Mouse (Mus musculus): ENCODE measurements around the gene Psmc3. TPM values are rescaled to one million over a fixed set of nuclear protein-coding genes. Genes with fewer than 3 reads are reported as not detected.
A peak's percentile ranks its signal among the peaks of the same experiment; 100 is the strongest.

The Psmc3 gene
- total RNA-seq, 2 experiments from 2014 or later = 159 to 282 TPM

DNA sequence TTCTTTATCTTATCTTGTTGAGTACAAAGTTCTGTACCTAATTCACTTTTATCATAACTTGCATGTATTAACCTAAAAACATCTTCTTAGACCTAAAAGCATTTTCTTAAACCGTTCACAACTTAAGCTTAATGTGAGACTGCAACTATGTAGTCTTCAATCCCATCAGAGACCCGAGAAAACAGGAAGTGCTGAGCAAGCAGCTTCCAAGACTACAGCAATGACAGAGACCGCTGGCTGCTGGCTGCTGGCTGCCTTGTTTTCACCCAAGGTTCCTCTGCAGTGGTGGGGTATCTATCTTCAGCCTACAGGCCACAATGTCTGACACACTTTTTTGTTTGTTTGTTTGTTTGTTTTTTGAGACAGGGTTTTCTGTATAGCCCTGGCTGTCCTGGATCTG lies 1.9 kb upstream of the Psmc3 start:
- ATAC-seq (replicated peaks; ENCODE audit: poor library complexity, severe bottlenecking) = 0 out of 2 replicates have a peak, but pooled peaks have one; percentile 25

- ATAC-seq (replicated peaks; ENCODE audit: poor library complexity, severe bottlenecking) = no peak
These were observed 1.1 kb upstream of the Psmc3 start for GRCm38 (mm10) chr2:91052752-91053151.

GRCm38 (mm10) chr2:91053181-91053933 lies 452 bp upstream of the Psmc3 start:
- no peak for ATAC-seq (replicated peaks; ENCODE audit: poor library complexity, severe bottlenecking)

DNA sequence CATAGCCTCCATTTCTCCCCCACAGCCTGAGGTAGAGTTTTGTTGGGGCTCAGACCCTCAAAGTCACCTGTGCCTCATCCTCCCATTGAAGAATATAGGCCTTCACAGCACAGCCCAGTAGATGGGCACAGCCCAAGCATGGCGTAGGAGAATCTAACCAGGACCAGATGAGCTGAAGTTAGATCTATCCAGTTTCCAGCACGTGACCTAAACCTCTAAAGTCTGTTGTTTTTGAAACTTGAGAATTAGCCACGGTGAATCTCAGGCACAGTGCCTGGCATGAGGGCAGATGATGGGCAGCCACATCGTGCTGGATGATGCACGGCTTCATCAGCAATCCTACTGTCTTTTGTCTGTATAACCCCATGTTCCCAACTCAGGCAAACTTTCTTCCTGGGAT lies 4.6 kb downstream of the Psmc3 start:
- ATAC-seq (replicated peaks; ENCODE audit: poor library complexity, severe bottlenecking) = no peak

- ATAC-seq (replicated peaks; ENCODE audit: poor library complexity, severe bottlenecking) = no peak
These were observed 5.6 kb downstream of the Psmc3 start for GRCm38 (mm10) chr2:91059376-91059775.

DNA sequence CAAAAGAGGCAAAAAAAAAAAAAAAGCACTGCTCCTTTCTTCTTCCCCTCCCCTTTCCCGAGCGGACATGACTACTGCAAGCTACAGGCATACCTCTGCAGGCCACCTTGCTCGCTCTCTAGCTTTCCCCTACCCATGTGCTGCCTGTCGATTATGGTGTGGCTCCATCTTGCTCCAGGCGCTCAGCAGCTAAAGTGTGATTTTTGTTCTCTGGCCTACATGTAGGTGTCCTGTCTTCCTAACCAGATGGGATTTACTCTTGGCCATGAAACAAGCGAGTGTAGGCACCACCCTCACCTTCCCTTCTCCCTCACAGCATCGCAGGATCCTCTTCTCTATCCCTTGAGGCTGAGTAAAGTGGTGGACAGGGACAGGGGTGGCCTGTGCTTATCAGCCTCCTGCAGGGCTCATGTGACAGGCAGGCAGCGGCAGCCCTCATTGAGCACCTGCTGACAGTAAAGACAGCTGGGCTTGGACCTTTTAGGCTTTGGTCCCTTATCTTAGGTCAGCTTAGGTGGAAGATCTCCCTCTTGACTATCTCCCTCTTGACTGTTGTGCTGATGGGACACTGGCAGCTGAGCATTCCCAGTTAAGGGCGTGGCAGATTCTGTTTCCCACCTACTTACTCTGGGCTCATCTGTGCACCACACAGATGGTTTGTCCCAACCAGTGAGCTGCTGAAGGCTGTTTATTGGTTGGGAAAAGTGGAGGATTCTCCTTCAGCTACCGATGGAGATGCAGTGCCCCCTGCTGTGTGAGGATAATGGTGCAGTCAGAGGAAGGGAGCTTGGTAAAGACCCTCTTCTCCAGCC lies 6.9 kb downstream of the Psmc3 start:
- ATAC-seq (replicated peaks; ENCODE audit: poor library complexity, severe bottlenecking) = 0 out of 2 replicates have a peak, but pooled peaks have one; percentile 33

GRCm38 (mm10) chr2:91061849-91062481 lies 8.2 kb downstream of the Psmc3 start:
- ATAC-seq (replicated peaks; ENCODE audit: poor library complexity, severe bottlenecking) = no peak

GRCm38 (mm10) chr2:91062779-91063606 lies 9.2 kb downstream of the Psmc3 start:
- no peak for ATAC-seq (replicated peaks; ENCODE audit: poor library complexity, severe bottlenecking)

- no peak for ATAC-seq (replicated peaks; ENCODE audit: poor library complexity, severe bottlenecking)
These were observed 10.4 kb downstream of the Psmc3 start for GRCm38 (mm10) chr2:91064211-91064610.

- peak; percentile 40 for ATAC-seq (replicated peaks; ENCODE audit: poor library complexity, severe bottlenecking)
These were observed 11.7 kb downstream of the Psmc3 start for GRCm38 (mm10) chr2:91065544-91065943.

DNA sequence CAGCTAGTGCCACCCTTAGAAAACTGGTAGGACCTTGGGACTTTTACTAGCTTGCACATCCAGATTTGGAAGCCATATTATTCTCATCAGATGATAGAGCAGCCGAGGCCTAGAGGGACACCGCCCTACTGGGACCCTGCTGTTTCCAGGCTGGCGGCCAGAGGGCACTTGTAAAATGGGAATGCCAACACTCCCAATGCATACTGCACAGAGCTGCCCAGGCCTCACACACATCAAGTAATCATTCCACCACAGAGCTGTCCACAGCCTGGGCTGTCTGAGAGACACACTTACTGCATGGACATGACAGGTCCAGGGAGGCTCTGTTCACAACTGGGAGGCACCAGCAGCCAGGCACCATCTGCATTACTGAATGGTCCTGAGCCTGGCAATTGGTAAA lies 12.6 kb downstream of the Psmc3 start:
- ATAC-seq (replicated peaks; ENCODE audit: poor library complexity, severe bottlenecking) = no peak

- ATAC-seq (replicated peaks; ENCODE audit: poor library complexity, severe bottlenecking) = no peak
These were observed 14.5 kb downstream of the Psmc3 start for GRCm38 (mm10) chr2:91068162-91068871.

- no peak for ATAC-seq (replicated peaks; ENCODE audit: poor library complexity, severe bottlenecking)
These were observed 15.0 kb downstream of the Psmc3 start for GRCm38 (mm10) chr2:91068872-91069165.

DNA sequence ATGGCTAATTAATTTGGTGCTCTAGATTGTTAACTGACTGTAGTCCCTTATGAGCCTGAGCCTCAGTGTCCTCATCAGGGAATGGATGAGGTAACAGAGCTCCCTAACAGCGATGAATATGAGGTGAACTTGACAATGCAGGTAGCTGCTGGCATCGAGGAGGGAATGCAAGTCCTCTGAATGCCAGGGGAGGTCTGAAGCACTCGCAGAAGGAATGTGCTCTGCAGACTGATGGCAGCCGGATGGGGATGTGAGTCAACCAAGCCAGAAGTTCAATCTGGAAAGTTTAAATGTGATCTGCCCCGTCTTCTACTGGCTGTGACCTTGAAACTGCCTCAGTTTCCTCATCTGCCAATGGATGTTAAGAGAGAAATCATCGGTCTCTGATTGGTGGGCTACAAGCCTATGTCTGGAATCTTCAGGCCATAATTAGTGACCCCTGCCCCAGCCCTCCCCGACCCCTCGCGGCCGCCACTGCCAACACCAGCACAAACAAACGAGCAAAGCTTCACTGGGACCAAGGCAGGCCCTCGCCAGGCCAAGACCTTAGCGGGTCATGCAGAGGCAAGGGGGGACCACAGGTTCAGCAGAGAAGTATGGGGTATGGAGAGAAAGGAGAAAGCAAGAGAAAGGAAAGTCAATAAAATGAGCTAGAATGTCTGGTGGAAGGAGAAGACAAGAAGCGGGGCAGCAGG lies 15.6 kb downstream of the Psmc3 start:
- ATAC-seq (replicated peaks; ENCODE audit: poor library complexity, severe bottlenecking) = no peak

GRCm38 (mm10) chr2:91070076-91070800 lies 16.4 kb downstream of the Psmc3 start, which contains the start of gene Slc39a13:
TSS of gene Slc39a13 (minus strand) at chr2:91070417.
- peak; percentile 83 for ATAC-seq (replicated peaks; ENCODE audit: poor library complexity, severe bottlenecking)

DNA sequence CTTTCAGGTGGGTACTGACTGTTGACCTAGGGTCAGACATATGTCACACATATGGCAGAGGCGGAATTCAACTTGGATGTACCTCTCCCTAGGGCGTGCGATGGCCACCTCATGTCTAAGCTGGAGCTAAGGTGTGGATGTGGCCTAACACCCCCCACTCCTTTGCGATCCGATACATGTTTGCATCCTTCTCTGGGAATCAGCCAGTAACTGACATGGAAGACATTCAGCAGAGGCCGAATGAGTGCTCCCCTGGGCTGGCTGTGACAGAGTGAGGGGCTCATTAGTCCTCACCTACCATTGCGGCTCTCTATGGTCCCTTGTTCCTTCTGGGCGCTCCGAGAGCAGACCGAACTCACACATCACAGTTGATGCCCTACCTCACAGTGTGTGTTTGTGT lies 17.2 kb downstream of the Psmc3 start:
- ATAC-seq (replicated peaks; ENCODE audit: poor library complexity, severe bottlenecking) = no peak

DNA sequence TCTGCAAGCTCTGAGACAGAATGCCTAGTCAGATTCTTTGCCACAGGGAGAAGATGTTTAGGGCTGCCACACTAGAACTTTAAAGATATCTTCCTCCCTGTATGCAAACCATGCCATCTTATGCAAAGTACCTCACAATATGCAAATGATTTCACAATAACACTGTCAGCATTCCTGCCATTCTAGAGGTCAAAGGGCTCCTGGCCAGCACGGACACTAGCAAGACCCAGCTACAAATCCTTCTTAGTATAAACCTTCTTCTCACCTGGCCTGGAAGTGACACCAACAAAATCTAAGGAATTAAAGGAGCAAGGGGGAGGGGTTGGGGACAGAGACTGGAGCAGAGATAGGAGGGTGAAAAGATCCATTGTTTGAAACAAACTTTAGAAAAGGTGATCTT lies 18.3 kb downstream of the Psmc3 start:
- no peak for ATAC-seq (replicated peaks; ENCODE audit: poor library complexity, severe bottlenecking)

GRCm38 (mm10) chr2:91077957-91078313 lies 24.1 kb downstream of the Psmc3 start:
- ATAC-seq (replicated peaks; ENCODE audit: poor library complexity, severe bottlenecking) = no peak

Data from granulocyte monocyte progenitor cell, adult 5-6 weeks (primary cell).